Mouse (Mus musculus) c-Kit-positive CD71-positive TER-119-negative erythroid progenitor cells, embryonic 14.5 days (primary cell): Measurements from ENCODE around the gene Ppp1r14b.
A peak's percentile ranks its signal among the peaks of the same experiment; 100 is the strongest.
"Not testable (repeated sequence)": the region's sequence is repeated elsewhere in the genome, so short reads cannot be mapped to it uniquely, and the experiment has no call there.

Experiments
- DNase-seq: peaks from one replicate; pipeline ENCODE4 v3.0.0-alpha.2; 2013; ENCODE audit warnings: low read depth

Ppp1r14b gene

DNA sequence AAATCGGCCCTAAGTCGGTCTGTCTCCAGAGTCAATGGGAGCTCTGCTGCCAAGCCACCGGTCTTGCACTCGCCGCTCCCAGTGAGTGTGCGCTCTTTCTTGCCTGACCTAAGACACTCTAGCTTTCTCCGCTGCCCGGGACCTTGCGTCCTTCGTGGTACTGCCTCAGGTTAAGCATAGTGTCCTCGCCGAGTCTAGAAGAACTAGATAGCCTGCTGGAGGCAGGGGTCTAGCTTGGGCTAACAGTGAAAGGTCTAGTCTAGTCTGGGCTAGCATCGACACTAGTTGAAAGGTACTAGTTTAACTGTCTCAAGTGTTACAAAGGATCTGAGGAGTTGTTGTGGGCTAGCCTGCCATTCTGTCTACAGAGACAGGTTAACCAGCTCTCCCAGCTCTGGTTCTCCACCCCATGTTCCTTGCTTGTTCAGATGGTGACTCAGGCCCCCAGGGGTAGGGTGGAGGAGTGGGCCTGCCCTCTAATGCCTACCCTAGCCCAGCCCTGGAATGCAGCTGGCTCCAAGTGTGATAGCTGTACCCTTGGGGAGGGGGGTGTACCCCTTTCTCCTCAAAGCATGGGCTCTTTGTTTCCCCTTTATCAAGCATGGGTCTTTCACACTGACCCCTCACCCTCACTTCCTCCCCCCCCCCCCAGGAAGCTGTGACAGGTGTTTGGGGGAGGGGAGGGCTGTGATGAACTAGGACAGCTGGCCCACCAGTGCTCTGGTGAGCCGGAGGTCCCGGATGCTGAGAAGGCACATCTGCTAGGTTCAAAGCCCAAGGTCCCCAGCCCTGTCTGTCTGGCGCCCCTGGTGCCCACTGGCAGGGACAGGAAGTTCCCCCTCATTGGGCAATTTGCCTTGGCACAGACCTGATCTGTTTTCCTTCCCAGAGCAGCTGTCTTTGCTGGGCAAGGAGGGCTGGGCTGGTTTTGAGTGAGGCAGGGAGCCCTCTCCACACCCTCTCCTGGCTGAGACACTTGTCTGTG lies 1.1 kb downstream of the Ppp1r14b start, which contains the start of gene Plcb3:
Gene Plcb3 (minus strand): TSS at position 934 of the 985 bp plus-strand sequence.
- no peak for DNase-seq

DNA sequence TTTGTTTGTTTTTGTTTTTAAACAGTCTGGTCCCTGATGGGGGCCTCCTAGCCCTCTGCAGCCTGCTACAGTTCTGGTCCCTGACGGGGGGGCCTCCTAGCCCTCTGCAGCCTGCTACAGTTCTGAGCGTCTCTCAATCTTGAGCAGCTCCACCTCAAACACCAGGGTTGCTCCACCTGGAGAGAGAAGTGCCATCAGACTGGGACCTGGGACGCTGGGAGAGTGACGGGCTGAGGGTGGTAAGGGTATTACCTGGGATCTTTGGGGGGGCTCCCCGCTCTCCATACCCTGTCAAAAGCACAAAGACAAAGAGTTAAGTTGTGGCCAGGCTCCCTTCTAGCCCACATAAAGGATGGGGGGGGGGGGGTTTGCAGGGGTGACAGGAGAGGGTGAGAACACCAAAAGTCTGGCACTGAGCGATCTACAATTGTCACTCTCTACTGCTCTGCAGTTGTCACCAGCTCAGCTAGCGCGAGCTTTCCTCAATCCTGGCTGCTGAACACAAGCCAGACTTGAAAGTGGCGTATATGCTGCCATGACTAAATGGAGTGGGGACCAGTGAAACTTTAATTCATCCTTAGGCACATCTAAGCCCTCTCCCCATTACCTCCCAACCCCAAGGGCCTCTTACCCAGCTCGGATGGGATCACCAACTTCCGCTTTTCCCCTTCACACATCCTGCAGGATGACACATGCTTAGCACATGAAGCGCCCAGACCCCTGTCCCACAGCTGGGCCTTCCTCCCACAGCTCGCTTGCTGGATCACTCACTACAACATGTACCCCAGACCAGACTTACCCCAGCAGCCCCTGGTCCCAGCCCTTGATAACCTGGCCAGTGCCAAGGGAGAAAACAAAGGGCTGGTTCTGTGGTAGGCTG lies 3.2 kb downstream of the Ppp1r14b start:
- no peak for DNase-seq

DNA sequence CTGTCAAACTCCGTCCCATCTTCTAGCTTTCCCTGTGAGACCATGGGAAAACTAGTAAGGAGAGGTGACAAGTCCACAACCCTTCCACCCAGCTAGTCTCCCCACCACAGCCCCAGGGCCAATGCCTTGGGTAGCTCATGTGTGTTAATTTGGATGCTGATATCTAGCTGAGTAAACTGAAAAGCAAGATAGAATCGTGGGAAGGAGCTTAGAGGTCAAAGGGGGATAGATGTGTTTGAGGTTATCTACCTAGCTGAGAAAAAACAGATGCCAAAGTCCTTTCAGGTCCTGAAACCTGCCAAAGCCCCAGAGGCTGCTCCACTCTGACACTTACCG lies 3.8 kb downstream of the Ppp1r14b start:
- DNase-seq: no peak

DNA sequence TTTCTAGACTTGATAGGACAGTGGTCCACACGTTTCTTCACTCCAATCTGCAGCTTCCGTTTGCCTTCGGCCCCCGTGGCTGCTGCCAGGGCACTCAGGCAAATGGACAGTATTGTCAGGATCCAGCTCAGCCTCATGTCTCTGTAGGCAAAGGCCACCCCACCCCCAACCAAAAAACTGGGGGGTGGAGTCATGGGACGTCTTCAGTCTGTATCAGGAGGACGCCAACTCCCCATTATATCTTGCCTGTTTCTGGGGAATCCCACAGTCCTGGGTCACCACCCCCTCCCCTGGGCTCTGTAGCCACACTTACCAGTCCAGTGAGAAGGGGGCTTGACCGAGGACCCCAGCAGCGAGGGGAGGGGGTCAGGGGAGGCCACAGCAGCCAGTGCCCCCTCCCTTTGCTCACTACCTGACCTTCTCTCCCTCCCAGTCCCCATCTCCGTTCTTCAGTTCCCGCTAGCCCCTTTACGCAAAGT lies 4.3 kb downstream of the Ppp1r14b start:
- peak; percentile 80 for DNase-seq

DNA sequence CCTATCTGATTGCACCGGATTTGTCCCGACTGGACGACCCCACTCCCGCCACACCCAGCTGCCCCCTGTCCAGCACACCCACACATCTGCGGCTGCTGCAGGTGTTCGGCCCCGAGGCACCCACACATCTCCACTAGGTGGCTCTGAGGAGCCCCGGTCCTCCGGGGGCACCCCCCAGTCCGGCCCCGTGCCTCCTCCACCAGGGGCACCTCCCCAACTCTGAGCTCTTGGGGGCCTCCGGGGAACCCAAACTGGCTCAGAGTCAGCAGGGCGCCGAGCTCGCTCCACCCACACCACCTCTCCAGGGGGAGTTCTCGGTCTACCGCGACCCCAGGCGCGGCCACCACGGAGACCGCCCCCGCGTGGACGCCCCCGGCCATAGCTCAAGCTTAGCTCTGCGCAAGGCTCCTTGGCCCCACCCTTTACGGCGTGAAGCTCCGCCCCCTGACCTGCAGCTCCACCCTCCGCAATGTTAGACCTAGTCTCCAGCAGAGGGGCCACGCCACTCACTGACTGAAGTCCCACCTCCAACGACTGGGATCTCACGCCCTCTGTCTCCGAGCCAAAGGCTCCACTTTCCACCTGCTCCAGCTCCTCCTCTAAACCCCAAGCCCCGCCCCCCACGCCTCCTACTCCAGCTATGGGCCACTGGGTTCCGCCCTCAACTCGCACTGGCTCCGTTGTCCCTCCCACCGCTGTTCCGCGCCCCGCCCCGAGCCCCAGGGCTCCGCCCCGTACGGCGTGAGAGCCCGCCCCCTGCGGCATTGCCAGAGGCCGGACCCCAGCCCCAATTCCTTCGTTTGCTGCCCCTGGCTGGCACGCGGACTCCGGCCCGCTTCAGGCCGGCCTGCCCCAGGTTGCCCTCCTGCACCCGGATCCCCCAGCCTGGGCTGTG lies 5.0 kb downstream of the Ppp1r14b start:
- DNase-seq: peak; percentile 99

DNA sequence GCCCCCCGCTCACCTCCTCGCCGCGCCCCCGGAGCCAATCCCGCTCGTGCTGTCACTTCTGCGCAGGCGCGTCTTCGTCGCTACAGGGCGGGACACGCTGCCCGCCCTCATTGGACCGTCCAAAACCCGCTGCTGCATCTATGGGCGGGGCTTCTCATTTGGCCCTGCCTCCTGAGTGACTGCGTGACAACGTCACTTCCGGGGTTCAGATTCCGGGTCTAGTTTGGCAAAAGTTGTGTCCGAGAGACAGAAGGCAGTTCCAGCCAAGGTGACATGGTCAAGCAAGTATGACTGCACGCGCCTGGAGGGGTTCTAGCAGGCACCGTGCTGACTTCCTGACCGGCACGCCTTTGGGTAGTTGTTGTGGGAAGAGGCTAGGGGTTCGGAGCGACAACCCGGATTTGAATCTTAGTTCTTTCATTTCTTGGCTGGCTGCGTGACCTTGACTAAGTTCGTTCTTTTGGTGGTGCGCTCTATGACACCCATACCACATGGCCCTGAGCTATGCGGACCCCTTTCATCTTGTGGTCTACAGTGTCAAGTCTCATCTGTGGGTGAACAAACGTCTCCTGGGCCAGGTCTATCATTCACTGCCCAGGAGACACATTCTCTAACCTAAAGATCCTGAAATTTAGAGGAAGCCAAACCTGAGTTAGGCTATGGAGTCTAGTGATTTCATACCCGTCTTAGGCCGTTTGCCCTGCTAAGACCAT lies 5.8 kb downstream of the Ppp1r14b start, which contains the start of gene Fkbp2:
Gene Fkbp2 (minus strand): TSS at position 121 of the 713 bp plus-strand sequence.
- peak; percentile 97 for DNase-seq

DNA sequence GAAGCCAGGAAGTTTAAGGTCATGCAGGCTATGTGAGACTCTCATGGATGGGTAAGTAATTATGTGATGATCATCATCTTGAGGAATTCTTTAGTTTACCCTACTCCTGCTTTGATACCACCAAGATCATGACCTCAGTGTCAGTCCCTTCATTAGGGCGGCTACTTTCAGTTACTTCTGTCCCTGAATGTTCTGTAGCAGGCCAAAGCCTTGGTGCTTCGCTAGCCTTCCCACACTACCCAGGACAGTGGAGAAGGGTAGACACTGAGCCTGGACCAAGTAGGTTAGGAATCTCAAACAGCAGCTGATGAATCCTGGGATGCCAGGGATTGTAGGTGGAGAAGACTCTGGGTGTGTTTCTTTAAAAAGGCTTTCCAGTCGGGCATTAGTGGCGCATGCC lies 6.7 kb downstream of the Ppp1r14b start:
- DNase-seq: no peak

DNA sequence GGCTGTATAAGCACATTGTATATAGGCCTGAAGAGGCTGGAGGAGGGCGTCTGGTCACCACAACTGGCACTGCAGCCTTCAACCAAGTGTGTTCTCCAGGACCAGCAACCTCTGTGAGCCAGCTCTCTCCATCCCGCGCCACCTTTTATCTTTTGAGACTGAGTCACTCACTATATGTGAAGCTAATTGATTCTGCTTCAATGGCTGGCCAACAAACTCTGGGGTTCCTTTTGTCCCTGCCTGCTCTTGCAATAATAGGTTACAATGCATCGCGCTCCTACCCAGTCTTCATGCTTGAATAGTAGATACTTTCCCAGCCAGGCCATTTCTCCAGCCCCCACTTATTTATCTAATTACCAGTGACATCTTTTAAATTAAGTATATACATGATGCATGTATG lies 8.9 kb downstream of the Ppp1r14b start:
- DNase-seq: no peak

DNA sequence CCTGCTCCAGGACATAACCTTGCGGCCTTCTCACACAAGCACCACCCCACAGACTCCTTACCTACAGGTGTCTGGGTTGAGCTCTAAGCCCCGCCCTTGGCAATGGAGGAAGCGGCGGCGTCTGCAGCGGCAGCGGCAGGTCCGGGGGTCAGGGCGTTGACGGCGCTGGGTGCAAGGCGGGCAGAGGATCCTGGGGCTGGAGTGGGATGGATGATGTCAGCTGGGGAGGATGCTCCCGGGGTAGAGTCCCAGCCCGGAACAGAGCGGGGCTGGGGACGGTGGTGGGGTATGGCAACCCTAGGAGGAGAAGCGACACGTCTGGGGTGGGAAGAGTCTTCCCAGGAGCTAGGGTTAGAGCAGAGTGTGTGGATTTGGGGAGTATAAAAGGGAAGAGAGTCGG lies 10.5 kb downstream of the Ppp1r14b start:
- DNase-seq: no peak

DNA sequence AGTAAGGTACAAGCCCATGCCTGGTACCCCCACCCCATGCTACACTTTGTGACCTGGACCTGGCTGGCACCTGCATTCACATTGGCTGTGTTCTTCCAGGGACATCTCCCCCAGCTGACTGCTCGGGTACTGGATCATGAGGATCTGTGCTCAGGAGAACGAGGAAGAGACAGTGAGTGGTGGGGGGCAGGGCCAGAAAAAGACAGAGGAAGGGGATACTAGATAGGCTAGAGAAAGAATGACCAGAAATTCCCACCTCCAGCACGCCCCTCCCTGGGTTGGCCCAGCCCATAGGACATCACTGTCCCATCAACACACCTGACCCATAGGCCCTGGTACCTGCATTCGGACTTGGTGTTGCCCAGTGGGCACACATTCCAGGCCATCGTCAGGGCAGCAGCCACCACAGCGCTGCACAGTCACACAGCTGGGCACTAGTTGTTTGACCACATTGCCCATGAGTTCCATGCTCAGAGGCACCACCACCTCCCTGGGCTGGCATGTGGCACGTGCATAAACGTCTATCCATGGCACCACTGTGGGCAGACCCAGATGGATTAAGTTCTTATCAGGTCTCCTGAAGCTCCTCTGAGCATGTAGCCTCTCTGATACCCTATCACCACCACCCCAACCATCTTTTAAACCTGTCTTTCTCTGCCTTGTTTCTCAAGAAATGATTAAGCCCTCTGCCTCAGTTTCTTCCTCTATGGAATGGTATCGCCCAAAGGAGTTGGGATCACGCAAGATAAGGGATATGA lies 11.4 kb downstream of the Ppp1r14b start:
- DNase-seq: no peak

DNA sequence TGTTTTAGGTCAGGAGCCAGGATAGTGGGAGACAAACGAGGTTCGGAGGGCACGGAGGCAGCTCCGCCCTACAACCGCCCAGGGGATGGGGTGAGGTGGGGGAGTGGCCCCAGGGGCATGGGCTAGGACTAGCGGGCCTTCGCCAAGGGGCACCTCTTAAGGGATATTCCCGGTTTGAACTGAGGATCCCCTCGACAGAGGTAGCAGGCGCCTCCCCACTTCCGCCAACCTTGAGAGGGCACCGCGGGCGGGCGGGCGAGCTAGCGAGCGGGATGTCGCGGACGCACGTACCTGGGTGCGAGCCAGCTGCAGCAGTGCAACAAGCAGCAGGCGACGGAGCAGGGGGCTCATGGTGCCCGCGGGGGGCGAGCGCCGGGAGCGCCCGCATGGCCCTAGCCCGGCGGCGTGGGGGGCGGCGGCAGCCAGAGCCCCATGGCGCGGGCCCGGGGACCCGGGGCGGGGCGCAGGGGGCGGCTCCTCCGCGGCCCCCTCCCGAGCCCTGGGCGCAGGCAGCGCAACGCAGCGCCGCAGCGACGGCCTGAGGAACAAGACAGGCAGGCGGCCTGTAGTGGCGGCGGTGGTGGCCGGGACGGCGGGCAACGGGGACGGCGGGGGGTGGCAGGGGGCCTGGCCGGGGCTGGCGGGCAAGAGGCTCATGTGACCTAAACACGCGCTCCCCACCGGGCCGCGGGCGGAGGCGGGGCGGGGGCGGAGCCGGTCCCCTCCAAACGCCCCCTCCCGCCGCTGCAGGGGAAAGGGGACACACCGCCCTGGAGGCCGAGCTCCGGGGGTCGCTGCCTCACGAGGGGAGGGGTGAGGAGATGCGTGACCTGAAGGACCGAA lies 12.5 kb downstream of the Ppp1r14b start, which contains the start of gene Vegfb:
Gene Vegfb (minus strand): TSS at position 591 of the 843 bp plus-strand sequence.
- no peak for DNase-seq

DNA sequence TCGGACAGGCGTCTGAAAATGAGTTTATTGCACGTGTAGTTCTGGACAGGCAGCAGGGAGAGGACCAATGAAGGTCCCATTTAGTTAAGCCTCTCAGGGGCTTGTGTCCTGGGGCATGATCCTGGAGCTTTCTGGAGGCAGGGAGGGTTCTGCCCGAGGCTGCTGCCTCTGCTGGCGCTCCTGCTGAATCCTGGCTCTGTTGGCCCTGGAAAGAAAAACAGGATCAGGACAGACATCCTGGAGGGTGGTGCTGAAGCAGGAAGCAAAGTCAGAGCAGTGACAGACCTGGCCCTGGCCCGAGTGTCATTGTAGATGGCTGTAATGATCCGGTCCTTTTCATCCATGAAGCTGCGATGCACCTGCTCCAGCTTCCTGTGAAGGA lies 13.1 kb downstream of the Ppp1r14b start:
- DNase-seq: no peak

DNA sequence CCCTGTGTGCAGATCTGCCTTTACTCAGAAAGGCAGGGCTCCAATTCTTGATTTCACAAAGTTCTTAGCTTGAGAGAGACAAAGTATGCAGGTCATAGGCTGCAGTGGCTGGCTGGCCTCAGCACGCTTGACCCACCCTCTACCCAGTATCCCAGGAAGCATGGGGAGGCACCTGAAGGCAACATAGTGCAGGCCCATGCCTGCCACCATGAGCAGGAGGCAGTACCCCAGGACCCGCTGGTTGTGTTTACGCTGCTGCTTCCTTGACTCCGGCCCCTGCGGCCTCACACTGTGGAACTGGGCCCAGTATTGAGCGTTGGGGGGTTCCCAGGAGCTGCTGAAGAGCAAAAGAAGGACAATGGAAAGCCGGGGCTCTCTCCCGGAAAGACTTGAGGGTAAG lies 14.5 kb downstream of the Ppp1r14b start:
- DNase-seq: no peak

DNA sequence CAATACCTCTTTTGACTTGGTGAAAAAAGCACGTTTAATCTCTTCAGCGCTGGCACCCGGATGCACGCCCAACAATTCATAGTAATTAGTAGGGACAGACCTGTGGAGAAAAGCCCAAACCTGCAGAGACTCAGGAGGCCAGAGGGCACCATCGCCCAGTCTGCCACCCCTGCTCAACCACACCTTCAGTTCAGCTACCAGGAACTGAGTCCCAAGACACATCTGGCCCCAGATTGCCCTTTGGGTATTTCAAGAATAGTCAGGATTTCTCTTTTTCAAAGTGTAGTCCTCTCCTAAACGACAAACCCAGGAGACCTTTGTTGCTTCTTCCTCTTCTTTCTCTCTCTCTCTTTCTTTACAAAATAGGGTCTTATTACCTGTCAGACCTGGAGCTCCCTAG lies 15.9 kb downstream of the Ppp1r14b start:
- no peak for DNase-seq

DNA sequence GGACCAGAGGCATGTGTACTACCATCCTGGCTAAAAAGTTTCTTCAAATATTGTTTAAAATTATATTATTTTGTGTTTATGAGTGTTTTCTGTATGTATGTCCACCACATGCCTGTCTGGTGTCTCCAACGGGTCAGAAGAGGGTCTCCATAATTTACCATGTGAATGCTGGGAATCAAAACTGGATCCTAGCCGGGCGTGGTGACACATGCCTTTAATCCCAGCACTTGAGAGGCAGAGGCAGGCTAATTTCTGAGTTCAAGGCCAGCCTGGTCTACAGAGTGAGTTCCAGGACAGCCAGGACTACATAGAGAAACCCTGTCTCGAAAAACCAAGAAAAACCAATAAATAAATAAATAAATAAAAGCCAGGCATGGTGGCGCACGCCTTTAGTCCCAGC lies 16.4 kb downstream of the Ppp1r14b start:
- DNase-seq: not testable (repeated sequence)

DNA sequence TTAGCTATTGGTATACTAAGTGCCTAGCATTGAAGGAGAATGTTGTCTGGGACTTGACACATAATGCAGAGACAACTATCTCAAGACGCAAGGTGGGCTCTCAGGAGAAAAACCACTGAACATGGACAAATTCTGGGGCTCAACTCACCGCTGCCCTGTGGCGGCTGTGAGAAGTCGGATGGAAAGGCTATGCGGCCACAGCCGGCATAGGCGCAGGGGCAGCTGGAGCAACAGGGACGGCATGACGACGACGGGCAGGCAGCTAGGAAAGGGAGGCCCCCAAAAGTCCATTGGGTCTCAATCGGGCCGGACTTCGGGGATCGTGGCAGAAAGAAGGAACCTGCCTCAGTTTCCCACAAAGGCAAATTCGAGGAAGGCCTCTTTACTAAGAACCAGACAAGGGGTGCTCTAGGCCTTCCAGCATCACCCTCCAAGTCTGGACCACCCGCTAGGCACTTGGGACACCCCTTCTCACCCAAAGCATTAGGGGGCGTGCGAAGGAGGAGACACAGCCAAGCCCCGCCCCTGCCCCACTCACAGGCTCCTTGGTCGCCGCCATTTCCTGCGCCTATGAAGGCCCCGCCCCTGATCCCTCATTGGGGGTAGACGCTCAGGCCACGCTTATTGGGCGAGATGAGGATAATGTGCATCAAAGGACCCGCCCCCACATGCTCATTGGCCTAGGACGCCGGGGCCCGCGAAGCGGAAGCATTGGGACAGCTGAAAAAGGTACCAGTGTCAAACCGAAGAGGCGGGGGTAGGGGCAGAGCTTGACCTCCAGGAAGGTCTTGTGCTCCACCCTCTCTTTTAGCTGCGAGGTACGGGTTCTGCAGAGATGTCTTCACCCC lies 17.5 kb downstream of the Ppp1r14b start, which contains the start of gene Dnajc4:
Gene Dnajc4 (minus strand): TSS at position 562 of the 848 bp plus-strand sequence.
- peak; percentile 98 for DNase-seq

DNA sequence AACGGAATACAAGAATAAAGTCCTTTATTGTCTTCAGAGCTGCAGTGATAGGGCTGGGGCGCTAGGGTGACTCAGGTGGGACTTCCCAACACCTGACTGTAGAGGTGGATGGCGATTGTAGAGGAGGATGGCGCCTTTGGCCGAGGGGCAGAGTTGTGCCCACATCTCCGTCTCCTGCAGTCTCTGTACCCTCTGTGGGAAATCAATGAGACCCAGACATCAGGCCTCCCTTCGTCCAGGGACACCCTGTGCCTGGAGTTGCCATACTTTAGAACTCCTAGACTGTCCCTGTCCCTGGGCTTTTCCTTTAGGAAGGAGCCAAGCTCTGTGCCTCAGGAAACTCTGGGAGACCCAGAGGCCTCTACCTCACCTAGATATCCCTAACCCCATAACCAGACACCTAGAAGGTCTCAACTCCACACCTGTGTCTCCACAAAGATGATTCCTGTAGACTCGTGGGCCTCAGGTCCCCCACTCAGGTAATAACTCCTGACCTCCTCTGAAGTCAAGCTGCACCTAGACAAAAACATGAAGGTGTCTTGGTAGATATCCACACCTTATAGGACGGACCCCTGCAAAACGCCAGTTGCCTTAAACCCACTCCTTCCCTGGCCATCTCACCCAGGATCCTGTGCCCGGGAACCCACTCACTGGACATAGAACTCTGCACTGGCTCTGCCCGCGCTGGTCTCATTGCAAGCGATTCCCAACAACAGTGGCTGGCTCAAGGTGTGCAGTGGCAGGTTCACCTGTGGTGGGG lies 18.4 kb downstream of the Ppp1r14b start:
- DNase-seq: no peak
